Mouse (Mus musculus) G1E (cell line): ENCODE measurements around the gene Gm17387.

Experiments
- CTCF ChIP-seq: IDR thresholded peaks from 2 replicates; pipeline ENCODE4 v1.5.1; 2012; ENCODE audit warnings: low read depth, low read length, inconsistent platforms, mixed read lengths
- GATA1 ChIP-seq: IDR thresholded peaks from 2 replicates; pipeline ENCODE4 v1.6.1; 2012; ENCODE audit warnings: borderline replicate concordance, low read length, inconsistent platforms, mixed read lengths
- TAL1 ChIP-seq: conservative IDR thresholded peaks from 2 replicates; pipeline ENCODE4 v1.6.1; 2012; ENCODE audit warnings: low read depth, low read length, inconsistent platforms, mixed read lengths

- TF ChIP-seq CTCF (no peak), GATA1 (no peak), TAL1 (no peak)
These were observed 47.2 kb upstream of the Gm17387 start for GRCm38 (mm10) chr7:140981704-140982103.
